Mouse (Mus musculus) hindbrain, embryonic 13.5 days (tissue): Measurements from ENCODE around the gene AU021092. TPM values are rescaled to one million over a fixed set of nuclear protein-coding genes. Genes with fewer than 3 reads are reported as not detected.

Experiments
- ATAC-seq: fragments of 200-750 bp; cut with Nextera tagmentation; 2 replicates; pipeline ENCODE4 v1.8.0; 2017; ENCODE audit warnings: moderate TSS enrichment; ENCODE audit not compliant: low FRiP score
- H3K27ac ChIP-seq: fragments of 300-500 bp; sonication (generic); 2 replicates; pipeline ENCODE4 v1.5.1; 2015; ENCODE audit warnings: inconsistent platforms, mild to moderate bottlenecking, moderate library complexity
- H3K27me3 ChIP-seq: fragments of 300-500 bp; sonication (generic); 2 replicates; pipeline ENCODE4 v1.6.1; 2015; ENCODE audit warnings: mild to moderate bottlenecking, inconsistent platforms
- H3K36me3 ChIP-seq: fragments of 300-500 bp; sonication (generic); 2 replicates; pipeline ENCODE4 v1.6.1; 2015; ENCODE audit warnings: mild to moderate bottlenecking, inconsistent platforms
- H3K4me1 ChIP-seq: fragments of 300-500 bp; sonication (generic); replicated peaks from 2 replicates; pipeline ENCODE4 v1.6.1; 2015; ENCODE audit warnings: inconsistent platforms
- H3K4me2 ChIP-seq: fragments of 300-500 bp; sonication (generic); 2 replicates; pipeline ENCODE4 v1.6.1; 2015; ENCODE audit warnings: inconsistent platforms, mild to moderate bottlenecking, moderate library complexity
- H3K4me3 ChIP-seq: fragments of 300-500 bp; sonication (generic); 2 replicates; pipeline ENCODE4 v1.5.1; 2015; ENCODE audit warnings: mild to moderate bottlenecking, inconsistent platforms
- H3K9ac ChIP-seq: fragments of 300-500 bp; sonication (generic); 2 replicates; pipeline ENCODE4 v1.6.1; 2015; ENCODE audit warnings: mild to moderate bottlenecking, inconsistent platforms
- H3K9me3 ChIP-seq: fragments of 300-500 bp; sonication (generic); 2 replicates; pipeline ENCODE4 v1.6.1; 2016; ENCODE audit warnings: inconsistent platforms
- WGBS: fragments of 180-500 bp; shearing (Covaris S2); methylation state at CpG from one replicate; pipeline ENCODE4 v1.1.7; 2015; 5-methylcytosine and 5-hydroxymethylcytosine counted together
- microRNA-seq: library from miRNA; unstranded; fragments of <30 nt; microRNA quantifications from one replicate; pipeline ENCODE4, GENCODE M21; 2016
- polyA plus RNA-seq: library from polyadenylated mRNA; unstranded; fragments of >200 nt; fragmentation: Nextera tagmentation; extraction: Ambion mirVana; gene quantifications from 2 replicates; pipeline ENCODE4 v1.2.1, GENCODE M21; 2015

AU021092 gene
- polyA plus RNA-seq, 1 experiment from 2014 or later, result 12.7 TPM

- no peak overlapping the region for H3K27ac ChIP-seq
- 84% methylated on average over 5 of the region's 5 CpGs for WGBS
- H3K36me3 ChIP-seq, result no peaks in the 10 kb centered on the region
- H3K9me3 ChIP-seq, result no peaks in the 10 kb centered on the region
- H3K4me3 ChIP-seq, result no peak overlapping the region
- H3K27me3 ChIP-seq, result 0 out of 2 replicates have a peak, but pooled peaks cover 6% of the 10 kb centered on the region
- H3K4me2 ChIP-seq, result no peak overlapping the region
- ATAC-seq, result no peak
- H3K9ac ChIP-seq, result no peak overlapping the region
- no peaks in the 10 kb centered on the region for H3K4me1 ChIP-seq
These were observed 53.3 kb downstream of the AU021092 start for GRCm38 (mm10) chr16:5168829-5169228.

- no peak overlapping the region for H3K9ac ChIP-seq
- no peak overlapping the region for H3K4me2 ChIP-seq
- H3K4me1 ChIP-seq, result no peaks in the 10 kb centered on the region
- ATAC-seq, result no peak
- 90% methylated on average over 2 of the region's 2 CpGs for WGBS
- 0 out of 2 replicates have a peak, but pooled peaks cover 6% of the 10 kb centered on the region for H3K27me3 ChIP-seq
- no peak overlapping the region for H3K4me3 ChIP-seq
- H3K27ac ChIP-seq, result no peak overlapping the region
- no peaks in the 10 kb centered on the region for H3K9me3 ChIP-seq
- H3K36me3 ChIP-seq, result no peaks in the 10 kb centered on the region
These were observed 54.1 kb downstream of the AU021092 start for GRCm38 (mm10) chr16:5168038-5168437.

DNA sequence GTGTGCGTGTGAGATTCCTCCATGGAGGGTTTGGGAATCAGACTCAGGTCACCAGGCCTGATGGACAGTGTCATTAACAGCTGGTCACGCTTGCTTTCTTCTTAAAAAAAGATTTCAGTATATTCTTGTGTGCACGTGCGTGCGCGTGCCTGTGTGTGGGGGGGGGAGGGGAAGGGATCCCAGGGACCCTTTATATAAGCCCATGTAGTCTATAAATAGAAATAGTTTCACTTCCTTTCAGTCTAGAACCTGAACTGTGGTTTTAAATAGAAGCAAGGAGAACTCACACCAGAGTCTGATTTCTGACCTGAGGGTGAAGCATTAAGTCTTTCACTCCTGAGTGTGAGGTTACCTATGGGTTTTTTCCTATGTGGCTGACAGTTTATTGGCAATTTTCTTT is 57.8 kb downstream of the AU021092 start:
- Histone ChIP-seq H3K4me1 (no peaks in the 10 kb centered on the region; the same call in 1 of the 2 replicates), H3K4me2 (no peak overlapping the region), H3K36me3 (no peaks in the 10 kb centered on the region), H3K27ac (no peak overlapping the region), H3K9me3 (no peaks in the 10 kb centered on the region), H3K9ac (no peak overlapping the region), H3K4me3 (no peak overlapping the region), H3K27me3 (0 out of 2 replicates have a peak, but pooled peaks cover 6% of the 10 kb centered on the region)
- ATAC-seq, result no peak
- 74% methylated on average over 6 of the region's 6 CpGs for WGBS

Small RNAs within 50 kb of the gene (microRNA-seq; reads per million reads assigned to microRNA genes)
- gene Gm23689 (not detected), gene Gm26095 (not detected), gene Mir6364 (not detected)

Other genes with a start within 250 kb of the AU021092 start
- not detected in 2 replicates for gene Sept12, start 224.4 kb downstream of the AU021092 start, polyA plus RNA-seq
- gene Smim22, start 215.0 kb downstream of the AU021092 start, polyA plus RNA-seq, result 3.1 and 4.6 TPM in 2 replicates
- gene Rogdi, start 208.7 kb downstream of the AU021092 start, polyA plus RNA-seq, result 153 and 161 TPM in 2 replicates
- gene Glyr1, start 172.4 kb downstream of the AU021092 start, polyA plus RNA-seq, result 206 and 209 TPM in 2 replicates
- gene Ubn1, start 172.2 kb downstream of the AU021092 start, polyA plus RNA-seq, result 16.0 and 16.3 TPM in 2 replicates
- 0.25 TPM in 2 replicates for gene Ppl, start 89.9 kb downstream of the AU021092 start, polyA plus RNA-seq
- 0.66 and 0.76 TPM in 2 replicates for gene Sec14l5, start 75.2 kb downstream of the AU021092 start, polyA plus RNA-seq
- 11.9 and 12.1 TPM in 2 replicates for gene Nagpa, start 18.3 kb downstream of the AU021092 start, polyA plus RNA-seq
- gene Alg1, start 11.3 kb upstream of the AU021092 start, polyA plus RNA-seq, result 36.2 and 38.1 TPM in 2 replicates
- gene Eef2kmt, start 33.7 kb upstream of the AU021092 start, polyA plus RNA-seq, result 8.9 and 11.4 TPM in 2 replicates